In the genomic region with DNA sequence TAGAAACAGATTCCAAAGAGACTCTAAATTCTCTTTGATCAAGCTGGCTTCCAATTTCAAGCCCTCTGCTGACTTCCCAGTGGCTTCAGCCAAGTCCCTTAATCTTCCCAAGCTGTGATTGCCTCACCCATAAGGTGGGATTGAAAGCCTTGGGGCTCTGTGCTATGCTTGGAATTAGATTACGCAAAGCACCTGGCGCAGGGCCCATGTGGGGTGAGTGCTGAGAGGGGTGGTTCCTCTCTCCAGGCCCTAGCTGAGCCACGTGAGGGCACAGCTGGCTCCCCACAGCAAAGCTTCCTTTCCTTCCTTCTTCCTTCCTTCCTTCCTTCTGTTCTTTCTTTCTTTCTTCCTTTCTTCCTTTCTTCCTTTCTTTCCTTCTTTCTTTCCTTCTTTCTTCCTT, we compare ENCODE assay signal across 8 mouse cellular contexts. TPM values are rescaled to one million over a fixed set of nuclear protein-coding genes. Genes with fewer than 3 reads are reported as not detected.
DNase-seq lines count a peak whose midpoint lies in the region; ATAC-seq lines count a peak whose summit lies in the region.

No protein-coding gene starts in this region.

- ATAC-seq in megakaryocyte progenitor cell, adult 5-6 weeks (replicated peaks; ENCODE audit: poor library complexity), result peak; percentile 69

- peak; percentile 64 for DNase-seq in MN1 (ENCODE audit: low spot score)
- peak; percentile 92 for DNase-seq in adrenal gland, postnatal 14 days
- peak; percentile 92 to 93 for DNase-seq in heart, postnatal 10 days
- DNase-seq in layer of hippocampus, postnatal 10 days (ENCODE audit: low spot score in 2 of 2), result no peak
- DNase-seq in layer of hippocampus, postnatal 14 days (ENCODE audit: low spot score in 2 of 2), result no peak
- no peak for DNase-seq in layer of hippocampus, adult 18-20 months (ENCODE audit: low spot score in 2 of 2)
- DNase-seq in spleen, postnatal 10 days (ENCODE audit: low spot score in 2 of 2), result no peak

- intact Hi-C loops in heart, postnatal 10 days (cut with DNase I), result loop anchor here (5.0 kb wide), 1 partner anchor 245 kb away; a partner anchor contains a TSS

RNA-seq across cellular contexts. Expression of a gene that starts 54.4 kb away (rescaled TPM):
- 46.0 and 52.8 TPM in 2 replicates for total RNA-seq in adrenal gland, postnatal 14 days (2021)
- total RNA-seq in heart, postnatal 10 days (2021), result 100 to 1,000 TPM in 1 of 2 experiments, 10 to 100 TPM in 1; 87.3 to 101 TPM
- 16.2 and 17.8 TPM in 2 replicates for total RNA-seq in megakaryocyte progenitor cell, adult 5-6 weeks (2015)
- total RNA-seq in megakaryocyte progenitor cell, adult 5-6 weeks (2017), result 16.4 and 19.2 TPM in 2 replicates
- total RNA-seq in layer of hippocampus, postnatal 10 days (2021), result 10 to 100 TPM; 85.7 to 92.4 TPM
- total RNA-seq in layer of hippocampus, postnatal 14 days (2021), result 10 to 100 TPM; 87.3 to 87.9 TPM
- 100 to 1,000 TPM; 108 to 110 TPM for total RNA-seq in layer of hippocampus, adult 18-20 months (2021)

Comparison
In these comparisons a context has a peak if more than half of its experiments do, and no peak if none do; other contexts are left out.
1. DNase-seq: peak in MN1 (single experiment), adrenal gland, postnatal 14 days (single experiment) and heart, postnatal 10 days (2 of 2); none in layer of hippocampus, postnatal 10 days (0 of 2), layer of hippocampus, postnatal 14 days (0 of 2), layer of hippocampus, adult 18-20 months (0 of 2) and spleen, postnatal 10 days (0 of 2).